Mouse (Mus musculus) forebrain, postnatal 0 days (tissue): Measurements from ENCODE around the gene E2f1. TPM values are rescaled to one million over a fixed set of nuclear protein-coding genes. Genes with fewer than 3 reads are reported as not detected.

Experiments
- ATAC-seq: fragments of 200-750 bp; cut with Nextera tagmentation; 2 replicates; pipeline ENCODE4 v1.8.0; 2017; ENCODE audit warnings: mild to moderate bottlenecking, moderate library complexity
- DNase-seq: peaks from one replicate; pipeline ENCODE4 v3.0.0-alpha.2; 2015
- H3K27ac ChIP-seq: fragments of 300-500 bp; sonication (generic); 2 replicates; pipeline ENCODE4 v1.5.1; 2014; ENCODE audit warnings: low read depth, mild to moderate bottlenecking, antibody characterized with exemption, low read length, moderate library complexity, mixed read lengths
- H3K27me3 ChIP-seq: fragments of 300-500 bp; sonication (generic); 2 replicates; pipeline ENCODE4 v1.6.1; 2014; ENCODE audit warnings: mild to moderate bottlenecking, low read length, mixed read lengths; ENCODE audit not compliant: insufficient read depth
- H3K36me3 ChIP-seq: fragments of 300-500 bp; sonication (generic); 2 replicates; pipeline ENCODE4 v1.6.1; 2014; ENCODE audit warnings: mild to moderate bottlenecking, moderate library complexity; ENCODE audit not compliant: insufficient read depth
- H3K4me1 ChIP-seq: fragments of 300-500 bp; sonication (generic); 2 replicates; pipeline ENCODE4 v1.6.1; 2014; ENCODE audit warnings: antibody characterized with exemption; ENCODE audit not compliant: insufficient read depth
- H3K4me2 ChIP-seq: fragments of 300-500 bp; sonication (generic); 2 replicates; pipeline ENCODE4 v1.6.1; 2014; ENCODE audit warnings: low read depth, mild to moderate bottlenecking, moderate library complexity
- H3K4me3 ChIP-seq: fragments of 300-500 bp; sonication (generic); 2 replicates; pipeline ENCODE4 v1.5.1; 2014; ENCODE audit warnings: low read depth, low read length, mixed read lengths
- H3K9ac ChIP-seq: fragments of 300-500 bp; sonication (generic); 2 replicates; pipeline ENCODE4 v1.6.1; 2014; ENCODE audit warnings: mild to moderate bottlenecking
- H3K9me3 ChIP-seq: fragments of 300-500 bp; sonication (generic); 2 replicates; pipeline ENCODE4 v1.6.1; 2016; ENCODE audit warnings: low read length
- CTCF ChIP-seq: sonication (generic); IDR thresholded peaks from 2 replicates; pipeline ENCODE4 v1.5.1; 2016; ENCODE audit warnings: antibody characterized with exemption, control low read depth, low read depth
- WGBS: fragments of 180-500 bp; shearing (Covaris S2); extraction: QIAGEN DNeasy Blood & Tissue Kit; methylation state at CpG from one replicate; pipeline ENCODE4 v1.1.7; 2014; 5-methylcytosine and 5-hydroxymethylcytosine counted together
- polyA plus RNA-seq: library from polyadenylated mRNA; unstranded; fragments of >200 nt; fragmentation: Nextera tagmentation; extraction: Ambion mirVana; gene quantifications from 2 replicates; pipeline ENCODE4 v1.2.1, GENCODE M21; 2015
- total RNA-seq: library from RNA; depleted of rRNA; stranded (reverse); fragments of >200 nt; gene quantifications from 2 replicates; pipeline ENCODE4 v1.2.3, GENCODE M21; 2014

E2f1 gene
- total and polyA plus RNA-seq, 2 experiments from 2014 or later = 2.8 to 4.9 TPM

GRCm38 (mm10) chr2:154565562-154565961 lies 4.1 kb downstream of the E2f1 start:
- no peak for ATAC-seq
- Histone ChIP-seq H3K4me1 (peaks cover 10% of the 10 kb centered on the region; the same call in 1 of the 2 replicates), H3K27me3 (no peaks in the 10 kb centered on the region), H3K9me3 (no peaks in the 10 kb centered on the region), H3K27ac (no peak overlapping the region), H3K36me3 (no peaks in the 10 kb centered on the region), H3K4me3 (no peak overlapping the region), H3K4me2 (no peak overlapping the region), H3K9ac (no peak overlapping the region)
- no peak for TF ChIP-seq CTCF
- no peak for DNase-seq
- WGBS = 62% methylated on average over 3 of the region's 3 CpGs

- Histone ChIP-seq H3K9ac (no peak overlapping the region), H3K4me1 (peaks cover 6% of the 10 kb centered on the region; the same call in 1 of the 2 replicates), H3K9me3 (no peaks in the 10 kb centered on the region), H3K27ac (no peak overlapping the region), H3K27me3 (no peaks in the 10 kb centered on the region), H3K36me3 (no peaks in the 10 kb centered on the region), H3K4me2 (no peak overlapping the region), H3K4me3 (no peak overlapping the region)
- DNase-seq = no peak
- no peak for ATAC-seq
- WGBS = 96% methylated on average over 22 of the region's 22 CpGs
- no peak for TF ChIP-seq CTCF
Measured at GRCm38 (mm10) chr2:154563612-154564170, 6.0 kb downstream of the E2f1 start.

- H3K4me3 ChIP-seq = peak within 1 kb of the TSS; percentile 43
- no peak for TF ChIP-seq CTCF
- H3K4me2 ChIP-seq = peak within 1 kb of the TSS; percentile 73
- peak; percentile 51 for DNase-seq
- H3K36me3 ChIP-seq = no peaks in the 10 kb centered on the region
- H3K4me1 ChIP-seq = peaks cover 13% of the 10 kb centered on the region
- no peaks in the 10 kb centered on the region for H3K9me3 ChIP-seq
- H3K27me3 ChIP-seq = no peaks in the 10 kb centered on the region
- peak within 1 kb of the TSS; percentile 52 for H3K9ac ChIP-seq
- ATAC-seq = peak; percentile 77
- no peak within 1 kb of the TSS; the same call in 1 of the 2 replicates for H3K27ac ChIP-seq
- WGBS = 5% methylated on average over 34 of the region's 34 CpGs
Measured at GRCm38 (mm10) chr2:154558264-154559039, 11.2 kb downstream of the E2f1 start, which contains the start of gene Necab3. Gene Necab3, minus strand, starts transcription at chr2:154558890.

- Histone ChIP-seq H3K4me1 (peaks cover 15% of the 10 kb centered on the region), H3K9me3 (no peaks in the 10 kb centered on the region), H3K9ac (no peak overlapping the region), H3K4me2 (peak overlapping the region; percentile 73), H3K4me3 (no peak overlapping the region), H3K27ac (no peak overlapping the region), H3K36me3 (no peaks in the 10 kb centered on the region), H3K27me3 (no peaks in the 10 kb centered on the region)
- DNase-seq = no peak
- no peak for TF ChIP-seq CTCF
- ATAC-seq = no peak
- 51% methylated on average over 5 of the region's 5 CpGs for WGBS
Measured at GRCm38 (mm10) chr2:154557184-154557832, 12.4 kb downstream of the E2f1 start.

GRCm38 (mm10) chr2:154555235-154555634 lies 14.5 kb downstream of the E2f1 start:
- ATAC-seq = no peak
- no peak for TF ChIP-seq CTCF
- no peak overlapping the region for H3K4me2 ChIP-seq
- H3K27ac ChIP-seq = no peak overlapping the region
- H3K4me3 ChIP-seq = no peak overlapping the region
- H3K36me3 ChIP-seq = no peaks in the 10 kb centered on the region
- H3K9ac ChIP-seq = no peak overlapping the region
- H3K27me3 ChIP-seq = no peaks in the 10 kb centered on the region
- no peaks in the 10 kb centered on the region for H3K9me3 ChIP-seq
- DNase-seq = no peak
- peaks cover 19% of the 10 kb centered on the region for H3K4me1 ChIP-seq
- WGBS = 73% methylated on average over 6 of the region's 6 CpGs

- Histone ChIP-seq H3K36me3 (no peaks in the 10 kb centered on the region), H3K27ac (no peak overlapping the region), H3K9me3 (no peaks in the 10 kb centered on the region), H3K27me3 (no peaks in the 10 kb centered on the region), H3K4me2 (peak overlapping the region; percentile 43), H3K4me3 (0 out of 2 replicates have a peak overlapping the region, but pooled peaks have one; percentile 5), H3K4me1 (peaks cover 21% of the 10 kb centered on the region), H3K9ac (no peak overlapping the region; the same call in 1 of the 2 replicates)
- TF ChIP-seq CTCF = peak; percentile 75
- DNase-seq (peak; percentile 80), ATAC-seq (peak; percentile 80)
- WGBS = 11% methylated on average over 27 of the region's 27 CpGs
Measured at GRCm38 (mm10) chr2:154552424-154552907, 17.2 kb downstream of the E2f1 start.
